ENCODE assay signal across 27 mouse cellular contexts in the genomic region with DNA sequence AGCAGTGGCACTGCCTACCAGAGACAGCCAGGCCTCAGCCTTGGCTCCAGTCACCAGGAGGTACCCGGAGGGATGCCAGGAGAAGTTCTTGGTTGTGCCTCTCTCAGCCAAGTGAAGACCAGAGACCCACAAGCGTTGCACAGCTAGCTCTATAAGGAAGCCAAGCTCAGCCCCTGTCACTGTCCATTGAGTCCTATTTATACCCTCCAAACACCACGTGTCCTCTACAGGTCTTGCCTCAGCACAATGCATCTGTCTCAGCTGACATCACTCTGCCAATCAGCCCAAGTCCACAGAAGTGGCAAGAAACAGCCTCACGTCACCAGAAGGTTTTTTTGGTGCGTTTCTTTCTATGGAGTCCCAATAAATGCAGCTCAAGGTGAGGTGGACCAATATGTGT. TPM values are rescaled to one million over a fixed set of nuclear protein-coding genes. Genes with fewer than 3 reads are reported as not detected.
"Had no signal": no experiment of that assay in that cellular context is flagged by ENCODE, and none has a peak within 500 bp of the region (broad histone marks: within the 10 kb centered on the region; RNA-seq: fewer than 3 reads in every experiment).

No protein-coding gene starts in this region.

- H3K4me3 ChIP-seq: embryonic facial prominence, embryonic 10.5 days; embryonic facial prominence, embryonic 12.5 days; embryonic facial prominence, embryonic 13.5 days; embryonic facial prominence, embryonic 15.5 days; erythroblast, embryonic 14.5 days; forebrain, embryonic 10.5 days; forebrain, embryonic 12.5 days; forebrain, embryonic 13.5 days; forebrain, embryonic 15.5 days; gastrocnemius, adult 2 months; heart, adult 2 months had no signal

- H3K36me3 ChIP-seq: embryonic facial prominence, embryonic 10.5 days; embryonic facial prominence, embryonic 12.5 days; embryonic facial prominence, embryonic 13.5 days; embryonic facial prominence, embryonic 15.5 days; forebrain, embryonic 10.5 days; forebrain, embryonic 12.5 days; forebrain, embryonic 15.5 days had no signal

- H3K4me2 ChIP-seq: embryonic facial prominence, embryonic 12.5 days; embryonic facial prominence, embryonic 13.5 days; embryonic facial prominence, embryonic 15.5 days; forebrain, embryonic 12.5 days; forebrain, embryonic 13.5 days; forebrain, embryonic 15.5 days had no signal

- DNase-seq: cerebellum, adult 2 months; cerebellum, adult 8-10 months; cerebellum, adult 9-10 months; cerebellum, adult 9-11 months; cerebellum, postnatal 14 days; cerebellum, postnatal 25 days; cerebellum, postnatal 36 days; embryo, embryonic 11 days; forebrain, postnatal 0 days; gastrocnemius, adult 2 months; gastrocnemius, postnatal 10 days; gastrocnemius, postnatal 14 days; gastrocnemius, postnatal 25 days; gastrocnemius, postnatal 36 days; heart, adult 18-20 months; heart, adult 2 months had no signal

- H3K27me3 ChIP-seq: embryonic facial prominence, embryonic 12.5 days; embryonic facial prominence, embryonic 15.5 days; forebrain, embryonic 13.5 days; forebrain, embryonic 15.5 days had no signal

RNA-seq across cellular contexts. Expression of gene Tmem252, which starts 26.9 kb away (rescaled TPM):
- total RNA-seq: common myeloid progenitor, adult 5-6 weeks; granulocyte monocyte progenitor cell, adult 5-6 weeks had no signal
- polyA plus RNA-seq: erythroblast, embryonic 14.5 days had no signal
